Mouse (Mus musculus) 3T3-L1 (cell line): Measurements from ENCODE around the gene Tedc1.

Experiments
- DNase-seq: peaks from one replicate; pipeline ENCODE4 v3.0.0-alpha.2; 2015; ENCODE audit warnings: low read depth, low spot score

Tedc1 gene

DNA sequence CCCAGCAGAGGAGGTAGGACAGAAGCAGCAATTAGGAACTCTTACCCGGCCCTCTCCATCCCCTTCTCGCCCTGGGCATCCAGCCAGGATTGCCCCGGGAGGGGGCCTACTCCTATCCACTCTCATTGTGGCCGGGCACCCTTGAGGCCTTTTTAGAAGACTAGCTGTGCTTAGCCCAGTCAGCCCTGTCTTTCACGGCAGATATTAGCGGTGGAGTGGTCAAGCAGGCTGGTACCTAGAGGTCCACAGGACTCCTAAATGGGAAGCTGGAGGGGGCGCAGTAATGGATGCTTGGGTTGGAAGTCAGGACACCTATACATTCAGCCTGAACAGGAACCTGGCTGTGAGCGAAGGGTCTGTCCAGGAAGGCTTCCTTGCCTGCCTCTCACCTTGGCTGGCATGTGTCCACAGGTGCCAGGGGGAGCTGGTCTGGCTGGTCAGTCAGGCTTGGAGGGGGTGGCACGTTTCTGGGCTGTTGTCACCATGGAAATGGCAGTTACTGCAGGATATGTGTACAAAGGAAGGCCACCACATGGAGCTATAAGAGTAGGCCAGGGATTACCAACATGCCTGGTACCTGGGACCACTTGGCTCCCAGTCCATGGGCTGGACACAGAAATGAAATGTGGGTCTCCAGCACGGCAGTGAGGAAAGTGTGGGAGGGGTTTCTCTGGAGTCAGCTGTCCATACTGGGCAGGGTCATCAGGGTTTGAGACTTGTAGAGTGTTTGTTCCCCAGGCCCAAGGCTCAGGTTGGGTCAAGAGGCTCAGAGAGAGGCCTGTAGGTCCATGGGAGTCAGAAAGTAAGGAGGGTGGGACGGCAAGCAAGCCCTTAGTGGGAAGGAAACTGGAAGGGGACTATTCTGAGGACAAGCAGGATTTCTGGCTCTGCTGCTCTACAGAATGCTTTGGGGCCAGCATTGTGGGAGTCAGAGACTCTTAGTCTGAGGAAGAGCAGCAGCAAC, 17.0 kb upstream of the Tedc1 start:
- no peak for DNase-seq

DNA sequence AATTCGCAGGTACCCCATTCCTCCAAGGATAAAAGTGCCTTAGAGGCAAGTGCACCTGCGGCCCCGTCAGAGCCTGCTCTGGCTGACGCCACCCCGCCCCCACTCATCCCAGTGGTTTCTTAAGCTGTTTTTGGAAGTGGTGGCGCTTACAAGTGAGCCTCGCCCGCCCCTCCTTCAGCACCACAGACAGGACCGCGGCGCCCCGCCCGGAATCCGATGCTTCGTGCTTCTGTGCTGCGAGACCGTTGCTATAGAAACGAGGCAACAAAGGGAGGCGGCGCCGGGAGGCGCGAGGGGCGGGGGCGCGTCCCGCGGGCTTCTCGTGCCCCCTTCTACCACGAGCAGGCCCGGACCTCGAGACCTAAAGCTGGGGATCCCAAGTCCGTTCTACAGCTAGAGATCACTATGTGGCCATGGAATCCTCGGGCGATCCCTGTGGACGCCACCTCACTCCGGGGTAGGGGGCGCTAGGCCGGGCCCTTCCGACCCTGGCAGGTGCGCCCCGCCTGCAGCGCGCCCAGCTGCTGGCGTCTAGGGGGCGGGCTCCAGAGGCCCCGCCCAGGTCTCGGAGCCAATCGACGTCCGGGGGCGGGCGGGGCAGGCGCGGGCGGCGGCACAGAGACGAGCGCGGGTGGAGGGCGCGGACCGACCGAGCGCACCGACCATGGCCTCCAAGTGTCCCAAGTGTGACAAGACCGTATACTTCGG, 16.2 kb upstream of the Tedc1 start, which contains the start of gene Crip2:
Gene Crip2 (plus strand): TSS at position 329 of the 708 bp plus-strand sequence.
- no peak for DNase-seq

DNA sequence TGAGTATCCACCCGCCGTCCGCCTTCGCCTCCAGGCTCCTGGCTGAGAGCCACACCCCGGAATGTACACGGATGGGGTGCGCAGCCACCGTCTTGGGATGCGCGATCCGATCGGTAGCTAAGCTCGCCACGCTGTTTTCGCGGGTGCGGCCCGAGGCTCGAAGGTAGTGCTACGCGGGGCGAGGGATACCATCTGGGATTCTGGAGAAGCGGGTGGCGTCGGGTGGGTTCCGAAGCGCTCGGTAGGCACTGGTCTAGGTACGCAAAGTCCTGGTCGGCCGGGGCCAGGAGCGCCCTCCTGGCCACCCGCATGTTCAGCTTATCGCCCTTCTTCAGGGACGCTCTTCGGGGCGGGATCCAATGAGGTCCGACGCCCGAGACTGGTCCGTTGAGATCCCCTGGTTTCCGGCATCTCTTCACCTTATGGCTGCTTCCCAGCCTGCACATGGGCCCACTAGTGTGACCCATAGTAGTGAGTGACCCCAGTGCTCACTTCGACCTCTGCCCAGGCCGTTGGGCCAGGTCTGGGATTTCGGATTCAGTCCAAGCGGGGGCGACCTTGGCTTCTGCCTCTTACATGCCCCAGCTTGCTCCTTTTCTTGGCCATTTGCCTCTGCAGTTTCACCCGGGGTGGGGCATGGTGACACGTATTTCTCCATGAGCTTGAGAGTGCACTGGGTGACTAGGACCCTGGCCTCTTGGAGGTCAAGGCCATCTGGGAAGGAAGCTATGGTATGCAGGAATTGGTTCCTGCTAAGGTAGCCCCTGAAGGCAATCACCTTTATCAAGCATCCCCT, 15.4 kb upstream of the Tedc1 start:
- no peak for DNase-seq

DNA sequence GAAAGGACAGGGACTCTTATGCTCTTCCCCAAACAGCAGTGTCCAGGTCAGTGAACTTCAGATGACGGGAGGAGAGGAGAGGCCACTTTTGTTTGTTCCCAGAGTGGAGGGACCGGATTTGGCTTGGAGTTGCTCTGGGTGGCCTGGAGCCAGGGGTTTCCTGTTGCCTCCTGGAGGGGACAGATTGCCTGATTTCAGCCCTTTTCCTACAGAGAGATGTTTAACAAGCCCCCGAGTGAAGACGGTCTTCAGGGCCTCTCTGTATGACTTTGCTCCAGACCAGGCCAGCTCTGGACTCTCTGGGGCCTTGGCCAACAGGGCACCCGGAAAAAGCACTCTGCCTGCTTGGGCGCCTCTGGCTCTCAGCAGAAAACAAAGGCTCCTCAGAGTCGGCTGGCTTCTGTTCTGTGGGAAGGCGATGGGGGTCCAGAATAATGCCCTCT, 14.7 kb upstream of the Tedc1 start:
- DNase-seq = no peak

DNA sequence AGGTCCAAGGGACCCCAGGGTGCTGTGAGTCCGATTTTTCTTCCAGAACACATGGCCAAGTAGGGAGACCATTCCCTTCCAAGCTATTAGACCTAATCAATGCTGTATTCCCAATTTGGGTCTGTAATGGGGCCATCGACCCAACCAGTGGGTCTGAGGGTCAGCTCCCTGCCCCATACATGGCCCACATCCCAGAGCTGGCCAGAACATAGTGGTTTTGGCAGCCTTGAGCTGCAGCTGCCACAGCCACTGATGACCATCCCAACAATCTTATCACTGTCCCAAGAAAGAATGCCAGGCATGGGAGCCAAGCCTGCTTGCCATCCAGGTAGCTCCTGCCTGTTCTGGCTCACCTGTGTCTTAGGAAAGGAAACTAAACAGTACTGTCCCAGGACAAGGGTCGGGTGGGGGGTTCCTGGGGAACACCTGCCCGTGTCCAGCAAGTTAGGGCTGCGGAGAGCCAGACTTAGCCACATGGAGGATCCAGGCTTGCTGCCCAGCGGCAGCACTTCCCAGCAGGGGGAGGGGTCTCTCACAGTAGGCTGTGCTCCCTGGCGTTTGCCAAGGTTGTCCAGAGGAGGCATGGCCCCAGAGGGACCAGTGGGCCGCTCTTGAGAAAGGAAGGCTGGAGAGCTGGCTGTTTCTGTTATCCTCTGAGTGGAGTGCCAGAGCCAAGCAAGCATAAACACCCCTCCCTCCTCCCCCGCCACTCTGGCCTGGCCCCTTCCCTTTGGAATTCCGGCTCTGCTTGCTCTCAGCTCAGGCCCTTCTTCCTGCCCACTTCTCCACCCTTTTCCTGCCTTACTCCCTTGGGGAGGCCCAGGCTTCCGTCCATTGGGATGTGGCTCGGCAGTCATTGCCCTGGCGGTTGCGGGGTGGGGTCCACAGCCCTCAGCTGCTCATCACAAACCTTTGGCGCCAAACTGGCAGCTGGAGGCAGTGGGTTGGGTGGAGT, 13.9 kb upstream of the Tedc1 start:
- peak; percentile 61 for DNase-seq

DNA sequence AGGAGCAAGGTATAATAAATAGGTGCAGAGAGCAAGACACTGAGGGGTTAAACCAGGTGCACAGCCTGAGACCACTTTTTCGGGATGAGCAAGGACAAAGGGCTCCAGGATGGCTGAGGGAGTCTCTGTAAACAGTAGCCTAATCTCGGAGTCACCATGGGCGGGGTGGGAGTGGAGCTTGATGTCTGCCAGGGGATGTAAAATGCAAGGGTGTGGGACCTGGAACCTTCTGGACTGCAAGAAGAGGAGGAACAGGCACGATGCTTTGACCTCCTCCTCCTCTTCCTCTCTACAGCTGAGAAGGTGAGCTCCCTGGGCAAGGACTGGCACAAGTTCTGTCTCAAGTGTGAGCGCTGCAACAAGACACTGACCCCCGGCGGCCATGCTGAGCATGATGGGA, 13.1 kb upstream of the Tedc1 start:
- DNase-seq = no peak

DNA sequence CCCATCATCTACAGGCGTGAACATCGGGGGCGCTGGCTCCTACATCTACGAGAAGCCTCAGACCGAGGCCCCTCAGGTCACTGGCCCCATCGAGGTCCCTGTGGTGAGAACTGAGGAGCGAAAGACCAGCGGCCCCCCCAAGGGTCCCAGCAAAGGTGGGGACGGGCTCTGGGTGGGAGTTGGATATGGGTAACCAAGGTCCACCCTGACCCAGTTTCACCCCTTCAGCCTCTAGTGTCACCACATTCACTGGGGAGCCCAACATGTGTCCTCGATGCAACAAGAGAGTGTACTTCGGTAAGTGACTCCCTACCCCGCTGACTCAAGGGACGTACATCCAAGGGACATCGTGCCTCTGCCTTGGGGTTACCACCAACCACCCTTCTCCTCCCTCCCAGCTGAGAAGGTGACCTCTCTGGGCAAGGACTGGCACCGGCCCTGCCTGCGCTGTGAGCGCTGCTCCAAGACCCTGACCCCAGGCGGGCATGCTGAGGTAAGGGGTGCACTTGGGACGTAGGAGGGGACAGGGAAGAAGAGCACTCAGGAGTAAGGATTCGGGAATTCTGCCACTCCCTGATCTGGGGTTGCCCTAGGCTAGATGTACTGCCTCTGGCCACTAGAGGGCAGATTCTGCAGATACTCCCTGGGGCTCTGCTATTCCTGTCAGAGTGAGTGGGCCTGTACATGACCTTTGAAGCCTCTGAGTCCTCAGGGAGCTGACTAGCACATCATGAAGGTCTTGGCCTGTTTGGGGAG, 12.0 kb upstream of the Tedc1 start:
- peak; percentile 63 for DNase-seq

DNA sequence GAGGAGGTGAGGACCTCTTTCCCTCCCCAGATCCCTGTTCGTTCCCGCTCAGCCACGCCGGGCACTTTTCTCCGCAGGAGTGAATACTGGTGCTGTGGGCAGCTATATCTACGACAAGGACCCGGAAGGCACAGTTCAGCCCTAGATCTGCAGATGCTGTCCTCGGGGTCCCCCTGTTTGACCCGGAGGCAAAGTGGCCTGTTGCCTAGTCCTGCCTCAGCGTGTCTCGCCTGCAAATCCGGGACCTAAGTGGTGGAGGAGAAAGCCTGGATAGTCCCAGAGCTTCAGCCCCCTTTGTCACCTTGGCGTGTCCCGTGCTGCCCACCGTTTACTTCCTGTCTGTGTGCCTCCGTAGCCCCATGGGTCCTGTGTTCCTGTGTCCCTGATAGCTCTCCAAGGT, 11.3 kb upstream of the Tedc1 start:
- no peak for DNase-seq

DNA sequence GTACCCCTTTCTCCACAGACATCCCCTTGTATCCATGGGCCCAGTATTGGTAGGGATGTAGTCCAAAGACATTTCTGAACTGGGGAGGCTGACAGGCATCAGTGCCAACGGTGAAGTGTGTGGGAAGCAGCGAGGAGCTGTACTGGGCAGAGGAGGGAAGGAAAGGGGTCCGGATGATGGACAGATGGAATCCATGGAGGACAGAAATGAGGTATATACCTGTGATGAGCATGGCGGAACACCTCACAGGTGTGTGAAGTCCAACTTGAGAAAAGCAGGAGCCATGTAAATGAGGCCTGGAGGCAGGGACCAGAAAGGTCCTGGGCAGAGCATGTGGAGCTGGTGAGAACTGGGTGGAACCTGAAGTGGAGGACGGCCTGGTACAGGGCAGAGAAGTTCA, 10.6 kb upstream of the Tedc1 start:
- DNase-seq = no peak

DNA sequence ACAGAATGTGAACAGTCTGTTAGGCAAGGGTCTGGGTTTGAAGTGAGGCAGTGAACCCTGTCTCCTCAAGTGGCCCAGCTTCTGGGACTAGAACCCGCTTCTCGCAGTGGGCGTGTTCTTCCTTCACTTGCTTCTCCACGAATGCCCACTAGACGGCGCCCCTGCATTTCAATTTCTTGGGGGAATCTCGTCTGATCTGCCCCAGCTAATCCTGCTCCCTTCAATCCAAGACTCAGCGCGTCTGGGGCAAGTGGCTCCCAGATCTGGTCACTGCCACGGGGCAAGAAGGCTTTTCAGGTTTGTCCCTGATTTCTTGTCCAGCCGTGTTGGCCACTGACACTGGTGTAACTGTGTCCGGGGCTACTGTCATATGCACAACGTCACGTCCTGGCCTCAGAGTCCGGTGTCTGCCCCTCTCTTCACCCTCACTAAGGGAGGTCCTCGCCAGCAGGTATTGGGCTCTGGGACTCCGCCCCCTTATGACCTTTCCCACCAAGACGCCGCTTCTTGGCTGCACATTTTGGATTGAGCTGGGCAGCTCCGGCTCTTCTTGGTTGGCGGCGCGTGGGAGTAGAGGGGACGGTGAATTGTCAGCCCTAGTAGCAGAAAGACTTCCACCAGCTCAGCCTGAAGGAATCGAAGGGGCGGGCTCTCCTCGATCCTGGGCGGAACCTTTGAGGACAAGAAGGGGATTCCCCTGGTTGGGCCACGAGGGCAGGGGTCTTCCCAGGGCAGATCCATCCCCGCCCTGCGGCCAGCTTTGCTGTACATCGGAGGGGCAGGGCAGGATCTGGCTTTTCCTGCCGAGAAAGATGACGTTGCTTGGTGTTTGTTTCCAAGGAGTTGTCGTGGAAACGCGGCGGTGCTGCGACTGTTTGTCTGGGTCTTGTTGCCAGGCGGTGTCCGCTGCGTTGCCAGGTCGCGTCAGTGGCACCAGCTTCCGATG, 9.8 kb upstream of the Tedc1 start, which contains the start of gene Crip1:
Gene Crip1 (plus strand): TSS at position 205 of the 946 bp plus-strand sequence.
- DNase-seq = no peak

DNA sequence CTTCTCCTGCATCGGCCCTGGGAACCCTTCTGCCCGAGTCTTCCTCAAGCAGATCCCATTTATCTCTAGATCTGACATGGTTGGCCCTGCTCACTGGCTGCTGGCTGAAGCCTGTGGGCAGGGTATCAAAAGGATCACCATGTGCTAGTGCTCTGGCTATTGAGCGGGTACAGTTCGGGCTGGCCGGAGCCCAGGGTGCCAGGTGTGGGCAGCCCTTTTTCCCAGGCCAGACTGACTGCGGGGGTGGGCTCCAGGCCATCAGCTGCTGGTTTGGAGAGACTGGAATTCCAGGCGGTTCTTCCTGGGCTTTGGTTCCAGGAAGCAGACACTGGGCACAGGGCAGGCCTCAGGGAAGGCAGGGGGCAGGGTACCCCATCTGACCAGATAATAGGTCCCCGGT, 8.7 kb upstream of the Tedc1 start:
- no peak for DNase-seq

DNA sequence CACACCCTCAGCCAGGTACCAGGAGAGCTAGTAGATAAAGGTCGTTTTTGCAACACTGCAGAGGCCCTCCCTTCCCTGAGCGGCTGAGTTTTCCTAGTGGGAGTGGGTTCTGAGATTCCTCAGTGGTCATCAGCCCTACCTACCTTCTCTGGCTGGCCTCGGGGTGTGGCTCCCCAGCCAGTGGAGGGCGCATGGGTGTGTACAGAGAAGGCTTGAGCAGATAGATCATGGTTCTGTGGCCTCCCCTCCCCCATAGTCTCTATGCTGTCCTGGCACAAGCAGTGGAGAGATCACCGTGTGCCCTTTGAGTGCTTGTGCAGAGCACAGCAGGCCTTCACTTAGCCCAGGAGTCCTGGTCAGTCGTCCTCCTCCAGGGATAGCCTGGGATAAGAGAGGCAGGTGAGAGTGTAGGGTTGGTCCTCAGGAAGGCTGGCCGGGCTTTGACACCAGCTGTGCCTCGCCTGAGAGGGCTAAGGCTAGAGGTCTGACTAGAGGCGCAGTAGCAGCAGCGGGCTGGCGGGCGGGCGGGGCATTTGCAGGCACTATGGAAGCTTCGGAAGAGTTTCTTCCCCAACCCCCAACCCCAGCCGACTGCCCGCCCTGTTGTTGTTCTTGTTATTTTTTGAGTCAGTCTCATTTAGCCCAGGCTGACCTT, 7.7 kb upstream of the Tedc1 start:
- no peak for DNase-seq

DNA sequence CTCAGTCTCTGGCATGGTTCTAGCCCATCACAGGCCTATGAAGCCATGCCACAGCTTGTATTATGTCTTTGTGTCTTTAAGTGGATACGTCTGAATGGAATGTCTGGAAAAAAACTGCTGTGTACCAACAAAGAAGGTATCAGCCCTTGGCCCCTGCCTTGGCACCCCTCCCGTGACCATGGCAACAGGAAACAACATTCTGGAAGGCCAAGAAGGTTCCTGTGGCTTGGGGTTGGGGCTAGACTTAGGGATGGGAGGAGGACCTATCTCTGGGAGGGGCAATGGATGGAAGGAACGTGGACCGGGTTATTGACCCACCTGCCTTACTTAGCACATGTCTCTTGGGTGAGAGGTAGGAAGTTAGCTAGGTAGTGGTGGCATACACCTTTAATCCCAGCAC, 6.9 kb upstream of the Tedc1 start:
- DNase-seq = peak; percentile 53

DNA sequence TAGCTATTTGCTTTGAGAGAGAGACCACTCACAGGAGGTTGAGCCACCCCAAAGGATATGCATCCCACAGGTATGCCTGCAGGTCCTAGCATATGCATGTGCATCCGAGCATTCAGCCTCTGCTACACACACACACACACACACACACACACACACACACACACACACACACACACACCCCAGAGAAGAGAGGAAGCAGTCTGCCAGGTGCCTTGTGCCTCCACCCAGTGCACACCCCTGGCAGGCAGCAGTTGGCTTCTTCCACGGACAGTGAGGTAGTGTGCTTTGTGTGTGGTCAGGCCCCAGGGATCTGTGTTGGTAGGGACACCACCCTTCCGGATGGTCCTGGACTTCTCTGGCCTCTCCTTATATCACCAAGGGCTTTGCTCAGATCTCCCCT, 6.3 kb upstream of the Tedc1 start:
- no peak for DNase-seq

DNA sequence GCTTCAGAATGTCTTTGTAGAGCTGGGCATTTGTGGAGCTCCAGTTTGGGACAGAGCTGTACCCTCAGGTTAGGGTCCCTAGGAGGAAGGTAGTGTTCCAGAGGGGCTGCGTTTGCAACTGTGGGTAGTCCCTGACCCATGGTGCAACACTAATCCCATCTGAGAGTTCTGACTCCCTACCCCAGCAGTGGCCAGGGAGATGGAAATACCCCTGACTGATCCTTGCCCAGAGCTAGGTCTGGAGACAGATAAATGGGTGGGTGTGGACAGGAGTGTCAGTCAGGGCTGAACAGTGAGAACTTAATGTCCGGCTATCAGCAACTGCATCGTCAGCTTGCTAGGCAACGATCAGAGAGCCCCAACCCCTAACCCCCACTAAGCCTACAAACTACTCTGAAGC, 5.6 kb upstream of the Tedc1 start:
- no peak for DNase-seq

DNA sequence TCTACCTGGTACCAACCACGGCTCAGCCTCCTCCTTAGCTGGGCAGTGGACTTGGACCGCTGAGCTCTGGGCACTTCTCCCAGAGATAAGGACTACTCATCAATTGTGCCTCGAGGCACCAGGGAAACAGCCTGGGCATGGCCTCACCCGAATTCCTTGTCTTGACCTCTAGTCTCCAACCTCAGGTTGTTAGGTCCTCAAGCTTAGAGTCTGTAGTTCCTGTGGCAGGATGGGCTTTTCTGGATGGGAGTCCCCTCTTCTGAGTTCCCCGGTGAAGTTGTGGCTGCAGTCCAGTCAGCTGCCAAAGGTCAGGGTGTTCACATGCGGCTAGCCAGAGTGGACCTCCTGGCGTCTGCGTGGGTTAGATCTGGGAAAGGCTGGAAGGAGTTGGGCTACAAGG, 5.2 kb upstream of the Tedc1 start:
- peak; percentile 35 for DNase-seq

DNA sequence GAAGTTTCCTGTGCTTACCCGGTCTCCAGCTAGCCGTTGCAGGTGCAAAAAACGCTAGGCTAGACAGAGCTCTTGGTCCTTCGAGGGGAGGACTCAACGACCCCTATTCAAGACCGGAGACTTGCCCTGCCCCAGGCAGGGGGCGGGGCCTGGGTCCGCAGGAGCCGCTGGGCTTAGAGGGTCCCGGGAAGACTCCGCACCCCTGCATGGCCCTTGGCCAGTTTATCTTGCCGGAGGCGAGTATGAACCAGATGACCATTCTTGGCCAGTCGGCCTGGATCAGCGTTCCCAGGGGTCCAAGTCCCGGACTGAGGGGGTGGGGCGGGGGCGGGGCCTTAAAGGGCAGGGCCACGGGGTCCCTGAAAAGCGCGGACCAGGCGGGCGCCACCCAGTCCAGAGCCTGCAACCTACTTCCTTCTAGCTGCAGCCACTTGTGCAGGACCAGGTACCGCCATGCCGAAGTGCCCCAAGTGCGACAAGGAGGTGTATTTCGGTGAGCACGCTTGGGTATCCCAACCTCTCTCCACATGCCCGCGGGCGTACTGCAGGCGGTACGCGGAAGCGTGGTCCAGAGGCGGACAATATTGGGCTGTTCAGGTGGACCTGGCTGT, 4.5 kb upstream of the Tedc1 start:
- no peak for DNase-seq

DNA sequence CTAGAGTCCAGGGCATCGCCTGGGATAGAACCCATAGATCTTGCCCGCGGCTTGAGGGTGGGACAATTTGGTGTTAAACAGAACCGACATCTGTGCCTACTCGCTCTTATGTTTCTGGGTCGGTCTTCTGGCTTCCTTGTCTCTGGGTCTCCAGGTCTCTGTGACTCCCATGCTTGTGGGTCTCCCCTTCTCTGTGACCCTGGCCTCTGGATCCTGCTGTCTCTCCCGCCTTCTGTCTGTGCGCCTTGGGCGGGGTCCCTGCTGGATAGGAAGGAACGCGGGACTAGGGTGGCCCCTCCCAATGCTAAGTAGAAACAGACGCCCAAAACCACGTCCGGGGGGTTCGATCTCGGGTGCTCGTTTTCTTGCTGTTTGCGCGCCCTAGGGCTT, 4.0 kb upstream of the Tedc1 start:
- no peak for DNase-seq
